Mouse (Mus musculus) limb, embryonic 14.5 days (tissue): ENCODE measurements around the gene Gm45837. TPM values are rescaled to one million over a fixed set of nuclear protein-coding genes. Genes with fewer than 3 reads are reported as not detected.
"Not testable (repeated sequence)": the region's sequence is repeated elsewhere in the genome, so short reads cannot be mapped to it uniquely, and the experiment has no call there.

ENCODE experiments used
- ATAC-seq: fragments of 200-750 bp; cut with Nextera tagmentation; 2 replicates; pipeline ENCODE4 v1.8.0; 2017; ENCODE audit warnings: low read depth, moderate number of reproducible peaks, moderate TSS enrichment; ENCODE audit not compliant: low FRiP score
- DNase-seq: peaks from one replicate; pipeline ENCODE4 v3.0.0-alpha.2; 2015; ENCODE audit warnings: low spot score
- H3K27ac ChIP-seq: fragments of 300-500 bp; sonication (generic); replicated peaks from 2 replicates; pipeline ENCODE4 v1.5.1; 2014; ENCODE audit warnings: low read depth, mild to moderate bottlenecking, low read length, moderate library complexity, mixed read lengths
- H3K27me3 ChIP-seq: fragments of 300-500 bp; sonication (generic); 2 replicates; pipeline ENCODE4 v1.6.1; 2014; ENCODE audit warnings: low read length, mixed read lengths; ENCODE audit not compliant: control insufficient read depth, insufficient read depth
- H3K36me3 ChIP-seq: fragments of 300-500 bp; sonication (generic); 2 replicates; pipeline ENCODE4 v1.6.1; 2014; ENCODE audit warnings: mild to moderate bottlenecking, low read length, moderate library complexity, mixed read lengths; ENCODE audit not compliant: control insufficient read depth, insufficient read depth
- H3K4me1 ChIP-seq: fragments of 300-500 bp; sonication (generic); 2 replicates; pipeline ENCODE4 v1.6.1; 2014; ENCODE audit warnings: antibody characterized with exemption, low read length, mixed read lengths; ENCODE audit not compliant: control insufficient read depth, insufficient read depth
- H3K4me2 ChIP-seq: fragments of 300-500 bp; sonication (generic); replicated peaks from 2 replicates; pipeline ENCODE4 v1.6.1; 2014; ENCODE audit warnings: low read depth, mild to moderate bottlenecking, low read length, moderate library complexity; ENCODE audit not compliant: severe bottlenecking
- H3K4me3 ChIP-seq: fragments of 300-500 bp; sonication (generic); replicated peaks from 2 replicates; pipeline ENCODE4 v1.5.1; 2014; ENCODE audit warnings: low read length
- H3K9ac ChIP-seq: fragments of 300-500 bp; sonication (generic); 2 replicates; pipeline ENCODE4 v1.6.1; 2014; ENCODE audit warnings: mild to moderate bottlenecking, low read depth, low read length, moderate library complexity; ENCODE audit not compliant: severe bottlenecking
- H3K9me3 ChIP-seq: fragments of 300-500 bp; sonication (generic); 2 replicates; pipeline ENCODE4 v1.6.1; 2016; ENCODE audit warnings: low read length; ENCODE audit not compliant: control insufficient read depth
- POLR2A ChIP-seq: fragments of 200-500 bp; IDR thresholded peaks from 2 replicates; pipeline ENCODE4 v1.8.0; 2012; ENCODE audit warnings: inconsistent platforms, mild to moderate bottlenecking, moderate library complexity, borderline replicate concordance; ENCODE audit not compliant: insufficient read depth, insufficient read length; ENCODE audit errors: extremely low read depth
- WGBS: fragments of 180-500 bp; shearing (Covaris S2); extraction: QIAGEN DNeasy Blood & Tissue Kit; methylation state at CpG from one replicate; pipeline ENCODE4 v1.1.7; 2014; 5-methylcytosine and 5-hydroxymethylcytosine counted together
- polyA plus RNA-seq, 2 experiments: library from polyadenylated mRNA; depleted of rRNA in 1 of 2; stranded (reverse) in 1 of 2; unstranded in 1 of 2; fragments of >200 nt; fragmentation: Nextera tagmentation in 1 of 2; extraction: Ambion mirVana in 1 of 2; gene quantifications; 2 replicates each; pipeline versions ENCODE4 v1.2.1 to v1.2.3; 2012 to 2014

Gene Gm45837
- polyA plus RNA-seq, 2 experiments: 0.41 to 7.5 TPM

DNA sequence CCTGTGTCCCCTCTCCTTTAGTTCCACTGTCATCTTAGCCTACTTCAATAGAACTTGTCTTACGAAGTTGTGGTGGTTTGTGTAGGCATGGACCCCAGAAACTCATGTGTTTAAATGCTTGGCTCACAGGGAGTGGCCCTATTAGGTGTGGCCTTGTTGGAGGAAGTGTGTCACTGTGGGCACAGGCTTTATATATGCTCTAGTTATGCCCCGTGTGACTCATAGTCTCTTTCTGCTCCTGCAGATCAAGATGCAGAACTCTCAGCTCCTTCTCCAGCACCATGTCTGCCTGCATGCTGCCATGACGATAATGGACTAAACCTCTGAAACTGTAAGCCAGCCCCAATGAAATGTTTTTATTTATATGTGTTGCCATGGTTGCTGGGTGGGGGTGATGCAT, 137.0 kb downstream of the Gm45837 start:
- no peak overlapping the region for H3K4me3 ChIP-seq
- no peak overlapping the region for H3K4me2 ChIP-seq
- no peak for DNase-seq
- no peaks in the 10 kb centered on the region for H3K27me3 ChIP-seq
- WGBS: 85% methylated on average over 3 of the region's 3 CpGs
- no peaks in the 10 kb centered on the region for H3K4me1 ChIP-seq
- no peaks in the 10 kb centered on the region for H3K9me3 ChIP-seq
- no peak overlapping the region for H3K9ac ChIP-seq
- no peak overlapping the region for H3K27ac ChIP-seq
- H3K36me3 ChIP-seq: no peaks in the 10 kb centered on the region
- no peak for ATAC-seq
- TF ChIP-seq POLR2A: no peak

GRCm38 (mm10) chr7:101549266-101549665, 138.6 kb downstream of the Gm45837 start:
- Histone ChIP-seq H3K9ac (no peak overlapping the region), H3K27me3 (no peaks in the 10 kb centered on the region), H3K36me3 (no peaks in the 10 kb centered on the region), H3K4me2 (no peak overlapping the region), H3K4me3 (no peak overlapping the region), H3K9me3 (no peaks in the 10 kb centered on the region), H3K27ac (no peak overlapping the region), H3K4me1 (no peaks in the 10 kb centered on the region)
- DNase-seq (no peak), ATAC-seq (no peak)
- WGBS: 97% methylated on average over 3 of the region's 3 CpGs
- TF ChIP-seq POLR2A: no peak

DNA sequence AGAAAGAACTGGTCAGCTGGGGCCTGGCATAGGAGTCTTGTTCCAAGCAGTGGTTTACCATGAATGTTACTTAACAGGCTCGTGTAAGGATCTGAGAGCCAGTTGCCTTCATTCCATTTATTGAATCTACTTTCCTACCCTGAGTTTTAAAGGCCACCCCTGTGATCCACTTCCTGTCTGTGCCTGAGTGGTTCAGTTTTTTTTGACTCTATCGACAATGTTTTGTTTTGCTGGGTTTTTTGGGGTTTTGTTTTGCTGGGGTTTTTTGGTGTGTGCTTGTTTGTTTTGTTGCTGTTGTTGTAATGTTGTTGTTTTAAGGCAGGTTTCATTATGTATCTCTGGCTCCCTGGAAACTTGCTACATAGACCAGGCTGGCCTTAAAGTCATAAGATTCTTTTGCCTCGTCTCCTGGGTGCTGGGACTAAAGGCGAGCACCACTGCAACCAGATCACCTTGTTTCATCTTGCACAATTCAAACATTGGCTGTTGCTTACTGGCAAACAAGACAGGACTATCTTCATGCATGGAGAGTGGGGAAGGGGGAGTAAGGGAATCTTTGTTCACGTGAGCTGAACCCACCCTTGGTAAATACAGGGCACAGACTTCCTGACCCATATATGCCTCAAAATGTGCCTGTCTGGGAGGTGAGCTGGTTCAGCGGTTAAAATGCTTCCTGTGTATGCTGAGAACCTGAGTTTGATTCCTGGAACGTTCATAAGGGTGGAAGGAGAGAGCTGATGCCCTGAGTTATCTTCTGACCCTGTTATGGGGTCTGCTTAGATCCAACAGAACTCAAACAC, 140.2 kb downstream of the Gm45837 start:
- no peak overlapping the region for H3K9ac ChIP-seq
- no peaks in the 10 kb centered on the region for H3K9me3 ChIP-seq
- no peak overlapping the region for H3K4me2 ChIP-seq
- H3K36me3 ChIP-seq: no peaks in the 10 kb centered on the region
- no peak overlapping the region for H3K27ac ChIP-seq
- ATAC-seq (no peak), DNase-seq (no peak)
- H3K27me3 ChIP-seq: no peaks in the 10 kb centered on the region
- no peaks in the 10 kb centered on the region for H3K4me1 ChIP-seq
- 59% methylated on average over 7 of the region's 7 CpGs for WGBS
- no peak for TF ChIP-seq POLR2A
- H3K4me3 ChIP-seq: no peak overlapping the region

DNA sequence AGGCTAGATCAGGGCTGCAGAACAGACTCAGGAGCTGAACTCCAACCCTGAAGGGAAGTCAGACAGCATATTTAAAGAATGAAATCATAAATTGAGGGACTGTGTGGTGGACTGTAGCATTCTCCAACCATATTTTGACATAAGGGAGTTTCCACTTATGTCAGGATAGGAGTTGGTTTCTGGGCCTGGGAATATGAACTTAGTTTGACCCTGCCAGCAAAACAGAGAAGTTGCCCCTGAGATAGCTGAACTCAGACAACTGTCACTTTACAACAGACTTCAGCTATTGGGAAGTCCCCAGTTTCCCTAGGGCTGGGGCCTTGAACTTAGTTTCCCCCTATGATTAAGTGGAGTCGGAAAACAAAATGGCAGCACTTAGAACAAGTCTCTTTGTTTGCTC, 140.8 kb downstream of the Gm45837 start:
- ATAC-seq: no peak
- Histone ChIP-seq H3K9me3 (no peaks in the 10 kb centered on the region), H3K4me3 (no peak overlapping the region), H3K27me3 (no peaks in the 10 kb centered on the region), H3K27ac (no peak overlapping the region), H3K4me2 (no peak overlapping the region), H3K4me1 (no peaks in the 10 kb centered on the region), H3K36me3 (no peaks in the 10 kb centered on the region), H3K9ac (no peak overlapping the region)
- 78% methylated on average over 1 of the region's 1 CpGs for WGBS
- no peak for DNase-seq
- TF ChIP-seq POLR2A: no peak

DNA sequence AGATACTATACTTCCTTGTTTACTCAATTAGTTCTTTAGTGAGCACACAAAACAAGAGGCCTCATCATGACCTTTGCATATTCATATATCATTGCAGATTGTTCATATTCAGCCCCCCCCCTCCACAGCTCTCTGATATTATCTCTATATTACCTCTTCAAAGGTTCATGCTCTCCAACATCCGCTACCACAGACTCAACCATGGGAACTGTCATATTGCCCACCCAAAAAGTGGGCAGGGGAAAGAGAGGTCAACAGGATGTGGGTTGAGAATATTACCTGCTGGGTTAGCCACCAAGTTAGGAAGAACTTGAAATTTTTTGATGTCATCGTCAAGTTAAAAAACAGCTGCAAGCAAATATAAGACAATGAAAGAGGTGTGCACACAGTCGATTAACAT, 144.8 kb downstream of the Gm45837 start:
- not testable (repeated sequence) for H3K27ac ChIP-seq, H3K36me3 ChIP-seq, H3K4me1 ChIP-seq, DNase-seq, H3K9ac ChIP-seq, ATAC-seq, H3K27me3 ChIP-seq, H3K4me3 ChIP-seq, H3K9me3 ChIP-seq, H3K4me2 ChIP-seq
- WGBS: 80% methylated on average over 3 of the region's 3 CpGs
